Mouse (Mus musculus) heart, embryonic 11.5 days (tissue): ENCODE measurements around the gene Tnni3k. TPM values are rescaled to one million over a fixed set of nuclear protein-coding genes. Genes with fewer than 3 reads are reported as not detected.

ENCODE experiments used
- ATAC-seq: fragments of 200-750 bp; cut with Nextera tagmentation; replicated peaks from 2 replicates; pipeline ENCODE4 v1.8.0; 2017; ENCODE audit warnings: moderate library complexity; ENCODE audit not compliant: insufficient number of reproducible peaks, low FRiP score, low TSS enrichment
- H3K27ac ChIP-seq: fragments of 300-500 bp; sonication (generic); 2 replicates; pipeline ENCODE4 v1.5.1; 2014; ENCODE audit warnings: mild to moderate bottlenecking, low read depth, low read length
- H3K27me3 ChIP-seq: fragments of 300-500 bp; sonication (generic); 2 replicates; pipeline ENCODE4 v1.6.1; 2014; ENCODE audit warnings: mild to moderate bottlenecking, low read length, mixed read lengths; ENCODE audit not compliant: control insufficient read depth, insufficient read depth
- H3K36me3 ChIP-seq: fragments of 300-500 bp; sonication (generic); 2 replicates; pipeline ENCODE4 v1.6.1; 2014; ENCODE audit warnings: mild to moderate bottlenecking, low read length, moderate library complexity, mixed read lengths; ENCODE audit not compliant: control insufficient read depth, insufficient read depth
- H3K4me1 ChIP-seq: fragments of 300-500 bp; sonication (generic); 2 replicates; pipeline ENCODE4 v1.6.1; 2014; ENCODE audit warnings: low read length; ENCODE audit not compliant: control insufficient read depth, insufficient read depth
- H3K4me2 ChIP-seq: fragments of 300-500 bp; sonication (generic); 2 replicates; pipeline ENCODE4 v1.6.1; 2014; ENCODE audit warnings: mild to moderate bottlenecking, moderate library complexity
- H3K4me3 ChIP-seq: fragments of 300-500 bp; sonication (generic); 2 replicates; pipeline ENCODE4 v1.5.1; 2014; ENCODE audit warnings: low read depth, low read length
- H3K9ac ChIP-seq: fragments of 300-500 bp; sonication (generic); 2 replicates; pipeline ENCODE4 v1.6.1; 2014; ENCODE audit warnings: mild to moderate bottlenecking, low read depth, low read length, moderate library complexity
- H3K9me3 ChIP-seq: fragments of 300-500 bp; sonication (generic); replicated peaks from 2 replicates; pipeline ENCODE4 v1.6.1; 2016; ENCODE audit warnings: low read length; ENCODE audit not compliant: control insufficient read depth
- WGBS: fragments of 180-500 bp; shearing (Covaris S2); extraction: QIAGEN DNeasy Blood & Tissue Kit; methylation state at CpG from one replicate; pipeline ENCODE4 v1.1.7; 2014; ENCODE audit not compliant: insufficient replicate concordance; 5-methylcytosine and 5-hydroxymethylcytosine counted together
- polyA plus RNA-seq: library from polyadenylated mRNA; unstranded; fragments of >200 nt; fragmentation: Nextera tagmentation; extraction: Ambion mirVana; gene quantifications from 2 replicates; pipeline ENCODE4 v1.2.1, GENCODE M21; 2014

The Tnni3k gene
- polyA plus RNA-seq, 1 experiment from 2014 or later: 33.7 TPM

- Histone ChIP-seq H3K9me3 (no peaks in the 10 kb centered on the region), H3K4me2 (no peak overlapping the region), H3K27ac (no peak overlapping the region), H3K4me3 (no peak overlapping the region), H3K9ac (no peak overlapping the region), H3K27me3 (no peaks in the 10 kb centered on the region), H3K36me3 (no peaks in the 10 kb centered on the region), H3K4me1 (no peaks in the 10 kb centered on the region)
- ATAC-seq: no peak
Measured at GRCm38 (mm10) chr3:155056606-155057005, 1.4 kb upstream of the Tnni3k start.

DNA sequence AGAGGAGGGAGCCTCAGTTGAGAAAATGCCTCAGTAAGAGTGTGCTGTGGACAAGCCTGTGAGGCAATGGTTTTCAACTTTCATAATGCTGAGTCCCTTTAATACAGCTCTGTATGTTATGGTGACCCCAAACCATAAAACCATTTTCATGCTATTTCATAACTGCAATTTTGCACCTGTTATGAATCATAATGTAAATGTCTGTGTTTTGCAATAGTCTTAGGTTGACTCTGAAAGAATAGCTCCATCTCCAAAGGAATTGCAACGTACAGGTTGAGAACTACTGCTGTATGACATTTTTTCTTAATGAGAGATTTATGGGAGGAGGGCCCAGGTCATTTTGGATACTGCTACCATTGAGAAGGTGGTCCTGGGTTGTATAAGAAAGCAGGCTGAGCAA lies 2.0 kb downstream of the Tnni3k start:
- Histone ChIP-seq H3K27ac (no peak overlapping the region), H3K4me3 (no peak overlapping the region), H3K9me3 (no peaks in the 10 kb centered on the region), H3K4me2 (peak overlapping the region; percentile 57), H3K4me1 (no peaks in the 10 kb centered on the region), H3K9ac (no peak overlapping the region), H3K27me3 (no peaks in the 10 kb centered on the region), H3K36me3 (no peaks in the 10 kb centered on the region)
- ATAC-seq: no peak
- WGBS: 63% methylated on average over 1 of the region's 1 CpGs

DNA sequence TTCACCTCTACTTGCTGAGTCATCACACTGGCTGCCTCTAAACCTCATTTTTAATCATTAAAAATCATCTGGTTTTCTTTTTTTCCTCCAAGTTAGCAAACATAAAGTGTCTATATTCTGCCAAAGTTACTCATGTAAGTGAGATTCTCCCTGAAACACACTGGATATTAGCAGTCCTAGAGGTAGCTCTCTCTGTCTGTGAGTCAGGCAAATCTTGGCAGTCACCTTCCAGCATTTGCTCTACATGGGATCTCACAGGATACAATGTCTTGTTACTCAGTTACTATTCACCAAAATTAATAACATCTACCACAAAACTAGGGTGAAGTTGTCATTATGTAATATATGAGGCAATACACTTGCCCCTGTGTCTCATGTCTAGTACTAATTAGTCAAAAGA lies 3.2 kb downstream of the Tnni3k start:
- ATAC-seq: no peak
- Histone ChIP-seq H3K4me2 (no peak overlapping the region), H3K9ac (no peak overlapping the region), H3K4me3 (no peak overlapping the region), H3K27me3 (no peaks in the 10 kb centered on the region), H3K36me3 (no peaks in the 10 kb centered on the region), H3K27ac (no peak overlapping the region), H3K4me1 (no peaks in the 10 kb centered on the region), H3K9me3 (no peaks in the 10 kb centered on the region)

GRCm38 (mm10) chr3:155039012-155039836 lies 16.0 kb downstream of the Tnni3k start:
- Histone ChIP-seq H3K36me3 (no peaks in the 10 kb centered on the region), H3K9ac (no peak overlapping the region), H3K4me3 (no peak overlapping the region), H3K9me3 (no peaks in the 10 kb centered on the region), H3K4me2 (no peak overlapping the region), H3K27ac (peak overlapping the region; percentile 46; the same call in 1 of the 2 replicates), H3K27me3 (no peaks in the 10 kb centered on the region), H3K4me1 (peaks cover 15% of the 10 kb centered on the region; the same call in 1 of the 2 replicates)
- no peak for ATAC-seq
- 11% methylated on average over 1 of the region's 1 CpGs for WGBS

- no peak overlapping the region for H3K4me2 ChIP-seq
- ATAC-seq: no peak
- WGBS: 70% methylated on average over 7 of the region's 7 CpGs
- no peak overlapping the region for H3K27ac ChIP-seq
- H3K9me3 ChIP-seq: no peaks in the 10 kb centered on the region
- H3K9ac ChIP-seq: no peak overlapping the region
- no peaks in the 10 kb centered on the region for H3K27me3 ChIP-seq
- H3K36me3 ChIP-seq: no peaks in the 10 kb centered on the region
- H3K4me3 ChIP-seq: no peak overlapping the region
- 0 out of 2 replicates have a peak, but pooled peaks cover 4% of the 10 kb centered on the region for H3K4me1 ChIP-seq
Measured at GRCm38 (mm10) chr3:155034323-155034722, 20.9 kb downstream of the Tnni3k start.

DNA sequence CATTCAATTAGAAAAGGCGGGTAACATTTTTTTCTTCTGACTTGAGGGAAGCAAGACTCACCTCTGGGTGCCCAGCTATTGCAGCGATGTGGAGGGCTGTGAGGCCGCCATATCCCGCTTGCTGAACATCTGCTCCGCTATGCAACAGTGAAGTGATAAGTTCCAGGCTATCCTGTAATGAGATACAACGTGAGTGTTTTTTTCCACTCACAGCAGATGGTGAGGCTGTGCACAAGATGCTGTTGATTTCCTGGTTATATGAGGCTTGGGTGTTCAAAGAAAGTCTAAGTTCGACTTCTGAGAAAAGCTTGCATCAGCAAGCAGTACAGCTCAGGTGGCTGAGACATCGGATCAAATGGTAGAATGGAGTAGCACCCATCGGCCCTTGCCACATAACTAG lies 25.0 kb downstream of the Tnni3k start:
- Histone ChIP-seq H3K27ac (no peak overlapping the region), H3K4me1 (no peaks in the 10 kb centered on the region), H3K36me3 (no peaks in the 10 kb centered on the region), H3K9ac (no peak overlapping the region), H3K9me3 (no peaks in the 10 kb centered on the region), H3K4me2 (no peak overlapping the region), H3K27me3 (no peaks in the 10 kb centered on the region), H3K4me3 (no peak overlapping the region)
- ATAC-seq: no peak
- 86% methylated on average over 9 of the region's 9 CpGs for WGBS

GRCm38 (mm10) chr3:155002781-155003180 lies 52.4 kb downstream of the Tnni3k start:
- Histone ChIP-seq H3K27me3 (no peaks in the 10 kb centered on the region), H3K9ac (no peak overlapping the region), H3K27ac (no peak overlapping the region), H3K9me3 (no peaks in the 10 kb centered on the region), H3K4me3 (no peak overlapping the region), H3K4me1 (no peaks in the 10 kb centered on the region), H3K4me2 (no peak overlapping the region), H3K36me3 (no peaks in the 10 kb centered on the region)
- 74% methylated on average over 4 of the region's 4 CpGs for WGBS
- ATAC-seq: no peak

DNA sequence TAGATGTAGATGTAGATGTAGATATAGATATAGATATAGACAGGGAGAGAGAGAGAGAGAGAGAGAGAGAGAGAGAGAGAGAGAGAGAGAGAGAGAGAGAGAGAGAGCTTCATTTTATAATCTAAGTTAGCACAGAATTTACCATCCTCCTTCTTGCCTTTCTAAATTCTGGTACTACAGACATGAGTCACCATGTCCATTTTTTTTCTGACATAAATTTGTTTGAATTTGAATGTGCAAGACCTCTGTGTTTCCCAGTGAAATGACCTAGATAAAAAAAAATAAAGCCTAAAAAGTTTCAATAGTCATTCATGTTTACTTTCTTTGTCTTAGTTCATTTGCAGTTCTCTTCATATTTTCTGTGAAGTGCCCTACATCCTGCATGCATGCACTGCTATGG lies 54.2 kb downstream of the Tnni3k start:
- Histone ChIP-seq H3K36me3 (no peaks in the 10 kb centered on the region), H3K4me3 (no peak overlapping the region), H3K9me3 (no peaks in the 10 kb centered on the region), H3K4me1 (no peaks in the 10 kb centered on the region), H3K27ac (no peak overlapping the region), H3K9ac (no peak overlapping the region), H3K4me2 (no peak overlapping the region), H3K27me3 (no peaks in the 10 kb centered on the region)
- ATAC-seq: no peak

GRCm38 (mm10) chr3:154992678-154993077 lies 62.5 kb downstream of the Tnni3k start:
- Histone ChIP-seq H3K4me1 (no peaks in the 10 kb centered on the region), H3K27me3 (no peaks in the 10 kb centered on the region), H3K27ac (no peak overlapping the region), H3K9ac (no peak overlapping the region), H3K4me3 (no peak overlapping the region), H3K36me3 (no peaks in the 10 kb centered on the region), H3K9me3 (no peaks in the 10 kb centered on the region), H3K4me2 (no peak overlapping the region)
- ATAC-seq: no peak
